Mouse (Mus musculus) kidney, postnatal 0 days (tissue): ENCODE measurements around the gene Olfr513. TPM values are rescaled to one million over a fixed set of nuclear protein-coding genes. Genes with fewer than 3 reads are reported as not detected.

Experiments used
- ATAC-seq: fragments of 200-750 bp; cut with Nextera tagmentation; replicated peaks from 2 replicates; pipeline ENCODE4 v1.8.0; 2017; ENCODE audit warnings: low read depth, moderate number of reproducible peaks, moderate TSS enrichment, moderate library complexity; ENCODE audit not compliant: low FRiP score
- DNase-seq: peaks from one replicate; pipeline ENCODE4 v3.0.0-alpha.2; 2016; ENCODE audit warnings: low spot score
- H3K27ac ChIP-seq: fragments of 300-500 bp; sonication (generic); 2 replicates; pipeline ENCODE4 v1.5.1; 2014; ENCODE audit warnings: mild to moderate bottlenecking
- H3K27me3 ChIP-seq: fragments of 300-500 bp; sonication (generic); 2 replicates; pipeline ENCODE4 v1.6.1; 2014; ENCODE audit warnings: low read length, mixed read lengths; ENCODE audit not compliant: insufficient read depth
- H3K36me3 ChIP-seq: fragments of 300-500 bp; sonication (generic); 2 replicates; pipeline ENCODE4 v1.6.1; 2014; ENCODE audit warnings: low read length, mixed read lengths; ENCODE audit not compliant: insufficient read depth
- H3K4me1 ChIP-seq: fragments of 300-500 bp; sonication (generic); replicated peaks from 2 replicates; pipeline ENCODE4 v1.6.1; 2014; ENCODE audit warnings: antibody characterized with exemption, low read length, mixed read lengths; ENCODE audit not compliant: insufficient read depth
- H3K4me2 ChIP-seq: fragments of 300-500 bp; sonication (generic); 2 replicates; pipeline ENCODE4 v1.6.1; 2014; ENCODE audit warnings: mild to moderate bottlenecking, low read length, moderate library complexity, mixed read lengths
- H3K4me3 ChIP-seq: fragments of 300-500 bp; sonication (generic); replicated peaks from 2 replicates; pipeline ENCODE4 v1.5.1; 2014; ENCODE audit warnings: low read depth, low read length
- H3K9ac ChIP-seq: fragments of 300-500 bp; sonication (generic); 2 replicates; pipeline ENCODE4 v1.6.1; 2014; ENCODE audit warnings: low read depth, low read length
- H3K9me3 ChIP-seq: fragments of 300-500 bp; sonication (generic); replicated peaks from 2 replicates; pipeline ENCODE4 v1.6.1; 2016; ENCODE audit warnings: low read length, inconsistent platforms, mixed read lengths
- CTCF ChIP-seq: IDR thresholded peaks from 2 replicates; pipeline ENCODE4 v1.5.1; 2016; ENCODE audit warnings: antibody characterized with exemption, low read depth, mild to moderate bottlenecking, moderate library complexity
- WGBS: fragments of 180-500 bp; shearing (Covaris S2); extraction: QIAGEN DNeasy Blood & Tissue Kit; methylation state at CpG from one replicate; pipeline ENCODE4 v1.1.7; 2014; 5-methylcytosine and 5-hydroxymethylcytosine counted together
- polyA plus RNA-seq: library from polyadenylated mRNA; unstranded; fragments of >200 nt; fragmentation: Nextera tagmentation; extraction: Ambion mirVana; gene quantifications from 2 replicates; pipeline ENCODE4 v1.2.1, GENCODE M21; 2015

The Olfr513 gene
- polyA plus RNA-seq: not detected in 2 replicates

DNA sequence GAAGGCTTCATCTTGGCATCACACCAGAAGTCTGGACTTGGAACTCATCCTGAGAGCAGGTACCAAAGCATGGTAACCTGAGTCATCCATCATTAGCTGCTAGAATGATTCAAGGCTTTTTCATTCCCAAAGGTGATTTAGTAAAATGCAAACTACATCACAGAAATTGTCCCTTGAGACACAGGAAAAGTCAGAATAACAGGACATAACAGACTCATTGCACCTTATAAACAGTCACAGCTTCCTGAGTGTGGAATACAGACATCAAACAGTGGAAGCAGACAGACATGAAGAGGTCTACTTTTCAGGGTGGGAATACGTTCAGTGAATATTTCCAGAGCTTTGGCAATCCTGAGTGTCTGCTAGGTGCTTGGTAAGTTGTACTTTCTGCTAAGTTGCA, at the start of gene Olfr513:
TSS of gene Olfr513 (plus strand) at position 301 of the 400 bp plus-strand sequence.
- H3K27ac ChIP-seq: no peak within 1 kb of the TSS
- 52% methylated on average over 1 of the region's 1 CpGs for WGBS
- no peak within 1 kb of the TSS for H3K4me3 ChIP-seq
- no peaks in the 10 kb centered on the region for H3K4me1 ChIP-seq
- H3K9ac ChIP-seq: no peak within 1 kb of the TSS
- no peaks in the 10 kb centered on the region for H3K36me3 ChIP-seq
- DNase-seq (no peak), ATAC-seq (no peak)
- no peak within 1 kb of the TSS for H3K4me2 ChIP-seq
- H3K9me3 ChIP-seq: no peaks in the 10 kb centered on the region
- no peaks in the 10 kb centered on the region for H3K27me3 ChIP-seq
- TF ChIP-seq CTCF: no peak

DNA sequence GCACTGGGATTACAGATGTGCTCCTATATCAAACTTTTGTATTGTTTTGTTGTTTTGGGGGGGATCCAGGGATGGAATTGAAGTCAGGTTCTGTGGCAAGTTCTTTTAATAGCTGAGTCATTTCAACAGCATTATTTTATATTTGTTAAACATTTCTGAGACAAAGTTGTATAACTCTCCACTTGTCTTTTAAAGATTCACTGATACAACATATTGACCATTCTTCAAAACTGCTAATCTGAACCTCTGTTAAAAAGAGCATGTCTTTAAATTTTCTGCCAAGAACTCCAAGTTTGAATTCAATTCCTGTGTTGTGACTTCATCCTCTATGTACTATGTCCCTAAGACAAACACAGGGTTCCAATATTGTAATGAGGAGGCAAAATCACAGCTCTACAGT, 37.8 kb upstream of the Olfr513 start, which contains the start of gene Olfr512:
TSS of gene Olfr512 (plus strand) at position 301 of the 400 bp plus-strand sequence.
- H3K4me2 ChIP-seq: no peak within 1 kb of the TSS
- H3K9ac ChIP-seq: no peak within 1 kb of the TSS
- no peak for ATAC-seq
- no peaks in the 10 kb centered on the region for H3K27me3 ChIP-seq
- no peaks in the 10 kb centered on the region for H3K9me3 ChIP-seq
- H3K36me3 ChIP-seq: no peaks in the 10 kb centered on the region
- H3K4me3 ChIP-seq: no peak within 1 kb of the TSS
- TF ChIP-seq CTCF: no peak
- no peak within 1 kb of the TSS for H3K27ac ChIP-seq
- no peak for DNase-seq
- no peaks in the 10 kb centered on the region for H3K4me1 ChIP-seq

DNA sequence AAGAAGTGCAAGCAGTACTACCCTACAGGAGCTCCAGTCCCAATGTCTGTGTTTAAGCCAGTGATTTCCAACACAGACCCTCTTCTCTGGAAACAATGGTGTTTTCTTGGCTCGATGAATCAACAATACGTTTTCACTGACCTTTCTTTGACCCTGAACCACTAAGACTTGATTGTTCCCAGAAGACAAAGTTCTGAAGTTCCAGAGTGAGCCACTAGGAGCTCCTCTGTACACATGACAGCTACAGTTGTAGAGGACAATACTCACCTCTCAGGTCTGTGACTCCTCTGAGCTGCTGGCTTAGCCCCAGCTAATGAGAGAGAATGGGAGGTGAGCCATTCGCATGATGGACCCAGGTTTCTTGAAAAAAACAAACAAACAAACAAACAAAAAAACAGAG, 9.6 kb downstream of the Olfr513 start:
- Histone ChIP-seq H3K9ac (no peak overlapping the region), H3K4me1 (no peaks in the 10 kb centered on the region), H3K9me3 (no peaks in the 10 kb centered on the region), H3K27me3 (no peaks in the 10 kb centered on the region), H3K4me3 (no peak overlapping the region), H3K4me2 (no peak overlapping the region), H3K36me3 (no peaks in the 10 kb centered on the region), H3K27ac (no peak overlapping the region)
- no peak for DNase-seq
- ATAC-seq: no peak
- TF ChIP-seq CTCF: peak; percentile 5; the same call in 1 of the 2 replicates
- 39% methylated on average over 3 of the region's 3 CpGs for WGBS

DNA sequence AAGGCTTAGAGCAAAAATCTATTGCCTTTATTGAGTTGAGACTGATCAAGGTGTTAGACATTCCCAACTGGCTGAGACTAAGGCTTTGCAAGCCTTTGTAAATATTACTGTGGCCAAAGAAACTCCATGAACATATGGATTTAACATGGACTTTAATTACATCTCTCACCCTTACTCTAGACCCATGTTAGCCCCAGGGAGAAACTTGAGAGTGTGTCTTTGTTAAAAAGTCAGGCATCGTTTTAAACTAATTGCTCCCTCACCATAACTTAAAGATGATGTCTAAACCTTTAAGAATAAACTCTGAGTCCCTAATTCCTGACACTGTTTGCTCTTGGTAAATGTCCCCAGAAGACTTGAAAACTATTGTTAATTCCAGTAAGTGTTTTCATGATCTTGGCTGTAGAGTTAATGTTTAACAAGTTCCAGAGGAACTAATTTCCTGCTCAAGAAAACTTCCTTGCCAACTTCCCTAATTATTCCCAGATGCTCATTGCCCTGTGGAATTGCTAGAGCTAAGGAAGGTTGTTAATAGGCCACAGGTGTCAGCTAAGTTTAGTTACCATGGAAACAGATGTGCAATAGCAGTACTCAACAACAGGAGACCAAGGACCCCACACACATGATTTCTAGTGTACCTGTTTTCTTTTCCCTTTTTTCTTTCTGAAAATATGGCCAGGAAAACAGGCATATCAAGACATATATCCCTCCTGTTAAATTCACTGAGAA, 46.6 kb downstream of the Olfr513 start:
- peak; percentile 72; the same call in 1 of the 2 replicates for ATAC-seq
- Histone ChIP-seq H3K9me3 (no peaks in the 10 kb centered on the region), H3K27me3 (no peaks in the 10 kb centered on the region), H3K36me3 (no peaks in the 10 kb centered on the region), H3K4me1 (no peaks in the 10 kb centered on the region), H3K4me2 (no peak overlapping the region), H3K9ac (no peak overlapping the region), H3K27ac (no peak overlapping the region), H3K4me3 (no peak overlapping the region)
- 23% methylated on average over 1 of the region's 1 CpGs for WGBS
- no peak for TF ChIP-seq CTCF
- DNase-seq: peak; percentile 5

Other genes with a start within 250 kb of the Olfr513 start
- not detected in 2 replicates for gene Olfr502, start 225.9 kb upstream of the Olfr513 start, polyA plus RNA-seq
- gene Olfr503, start 206.4 kb upstream of the Olfr513 start, polyA plus RNA-seq: not detected in 2 replicates
- not detected in 2 replicates for gene Olfr504, start 185.2 kb upstream of the Olfr513 start, polyA plus RNA-seq
- gene Olfr506, start 140.2 kb upstream of the Olfr513 start, polyA plus RNA-seq: not detected in 2 replicates
- gene Olfr507, start 129.2 kb upstream of the Olfr513 start, polyA plus RNA-seq: not detected in 2 replicates
- gene Olfr508, start 121.0 kb upstream of the Olfr513 start, polyA plus RNA-seq: not detected in 2 replicates
- gene Olfr509, start 99.1 kb upstream of the Olfr513 start, polyA plus RNA-seq: not detected in 2 replicates
- not detected in 2 replicates for gene Olfr510, start 84.6 kb upstream of the Olfr513 start, polyA plus RNA-seq
- not detected in 2 replicates for gene Olfr512, start 37.7 kb upstream of the Olfr513 start, polyA plus RNA-seq
- gene Olfr514, start 75.0 kb downstream of the Olfr513 start, polyA plus RNA-seq: not detected in 2 replicates
- not detected in 2 replicates for gene Olfr516, start 99.6 kb downstream of the Olfr513 start, polyA plus RNA-seq
- not detected in 2 replicates for gene Olfr517, start 121.4 kb downstream of the Olfr513 start, polyA plus RNA-seq
- gene Olfr518, start 134.0 kb downstream of the Olfr513 start, polyA plus RNA-seq: not detected in 2 replicates
- gene Olfr519, start 143.4 kb downstream of the Olfr513 start, polyA plus RNA-seq: not detected in 2 replicates
- 0.03 TPM in 1 of 2 replicates, not detected in the other for gene Nlrp10, start 179.2 kb downstream of the Olfr513 start, polyA plus RNA-seq
- gene Eif3f, start 183.4 kb downstream of the Olfr513 start, polyA plus RNA-seq: 97.4 and 104 TPM in 2 replicates
- gene Tub, start 199.4 kb downstream of the Olfr513 start, polyA plus RNA-seq: 0.33 and 0.36 TPM in 2 replicates